Mouse (Mus musculus): ENCODE measurements at regions not wholly inside any gene's neighbourhood (a gene's known extent, or its start where the extent isn't known, plus 50 kb on each side); places are given as distances from the start of the nearest gene placed in this dataset.
A peak's percentile ranks its signal among the peaks of the same experiment; 100 is the strongest.
"Not testable (repeated sequence)": the region's sequence is repeated elsewhere in the genome, so short reads cannot be mapped to it uniquely, and the experiment has no call there.

GRCm38 (mm10) chr10:117566648-117567378 lies 62.5 kb upstream of the Cpm start:
- POLR2A ChIA-PET = no interaction called here
- in situ Hi-C loops (cut with MboI; ENCODE audit: low pct_unique_long_range_greater_than_20kb) = no loop called here
- CTCF ChIA-PET = no interaction called here
- ATAC-seq = no peak
- H3K27me3 ChIP-seq = no peaks in the 10 kb centered on the region
- DNase-seq (ENCODE audit: low read depth, low spot score) = no peak
- no peak for TF ChIP-seq CTCF (IDR thresholded peaks at IDR 0.05)

GRCm38 (mm10) chr10:117566204-117566603 lies 63.1 kb upstream of the Cpm start:
- ChIA-PET CTCF (interaction anchor here (0.8 to 2.0 kb wide), 2 partner anchors 11 to 13 kb away, joined by 3 to 4 read pairs; no protein-coding TSS in a partner anchor), POLR2A (no interaction called here)
- no peaks in the 10 kb centered on the region for H3K27me3 ChIP-seq
- peak; percentile 50 for TF ChIP-seq CTCF (IDR thresholded peaks at IDR 0.05)
- in situ Hi-C loops (cut with MboI; ENCODE audit: low pct_unique_long_range_greater_than_20kb) = no loop called here
- DNase-seq (ENCODE audit: low read depth, low spot score) (no peak), ATAC-seq (no peak)

- ATAC-seq (no peak), DNase-seq (ENCODE audit: low read depth, low spot score) (no peak)
- no peaks in the 10 kb centered on the region for H3K27me3 ChIP-seq
- in situ Hi-C loops (cut with MboI; ENCODE audit: low pct_unique_long_range_greater_than_20kb) = no loop called here
- POLR2A ChIA-PET = no interaction called here
- CTCF ChIA-PET = interaction anchor here (0.8 to 2.0 kb wide), 3 partner anchors 11 to 72 kb away, joined by 3 to 4 read pairs (median 3); no protein-coding TSS in a partner anchor
- no peak for TF ChIP-seq CTCF (IDR thresholded peaks at IDR 0.05)
These were observed 63.7 kb upstream of the Cpm start for GRCm38 (mm10) chr10:117565529-117566086.

- in situ Hi-C loops (cut with MboI; ENCODE audit: low pct_unique_long_range_greater_than_20kb) = no loop called here
- CTCF ChIA-PET = interaction anchor here (0.9 to 2.0 kb wide), 2 partner anchors 10 to 72 kb away, joined by 3 to 4 read pairs; no protein-coding TSS in a partner anchor
- POLR2A ChIA-PET = no interaction called here
- H3K27me3 ChIP-seq = no peaks in the 10 kb centered on the region
- TF ChIP-seq CTCF (IDR thresholded peaks at IDR 0.05) = no peak
- DNase-seq (ENCODE audit: low read depth, low spot score) = no peak
- ATAC-seq = no peak
These were observed 64.2 kb upstream of the Cpm start for GRCm38 (mm10) chr10:117565110-117565509.

GRCm38 (mm10) chr10:117564118-117565040 lies 64.9 kb upstream of the Cpm start:
- in situ Hi-C loops (cut with MboI; ENCODE audit: low pct_unique_long_range_greater_than_20kb) = no loop called here
- ATAC-seq (no peak), DNase-seq (ENCODE audit: low read depth, low spot score) (no peak)
- POLR2A ChIA-PET = interaction anchor here (0.6 kb wide), 1 partner anchor 11 kb away, joined by 3 read pairs; no protein-coding TSS in a partner anchor
- TF ChIP-seq CTCF (IDR thresholded peaks at IDR 0.05) = no peak
- no peaks in the 10 kb centered on the region for H3K27me3 ChIP-seq
- CTCF ChIA-PET = interaction anchor here (0.9 to 2.0 kb wide), 2 partner anchors 9 to 73 kb away, joined by 3 to 4 read pairs; no protein-coding TSS in a partner anchor

GRCm38 (mm10) chr10:117563429-117564117 lies 65.7 kb upstream of the Cpm start:
- no peaks in the 10 kb centered on the region for H3K27me3 ChIP-seq
- no peak for ATAC-seq
- no peak for DNase-seq (ENCODE audit: low read depth, low spot score)

GRCm38 (mm10) chr10:117562850-117563248 lies 66.5 kb upstream of the Cpm start:
- POLR2A ChIA-PET; in situ Hi-C loops (cut with MboI; ENCODE audit: low pct_unique_long_range_greater_than_20kb); DNase-seq (ENCODE audit: low read depth, low spot score); H3K27me3 ChIP-seq; ATAC-seq: not testable (repeated sequence)
- CTCF ChIA-PET = interaction anchor here (1.4 kb wide), 1 partner anchor 12 kb away, joined by 3 read pairs; no protein-coding TSS in a partner anchor

More at GRCm38 (mm10) chr10:117563429-117564117, 65.7 kb upstream of the Cpm start:
- ChIA-PET CTCF (no interaction called here), POLR2A (interaction anchor here (0.6 kb wide), 1 partner anchor 12 kb away, joined by 3 read pairs; no protein-coding TSS in a partner anchor)
- in situ Hi-C loops (cut with MboI; ENCODE audit: low pct_unique_long_range_greater_than_20kb) = no loop called here
- TF ChIP-seq CTCF (IDR thresholded peaks at IDR 0.05) = no peak

- no peaks in the 10 kb centered on the region for H3K27me3 ChIP-seq
- CTCF ChIA-PET = interaction anchor here (0.9 to 1.4 kb wide), 2 partner anchors 12 to 54 kb away, joined by 3 read pairs; no protein-coding TSS in a partner anchor
- in situ Hi-C loops (cut with MboI; ENCODE audit: low pct_unique_long_range_greater_than_20kb) = no loop called here
- ATAC-seq = no peak
- POLR2A ChIA-PET = no interaction called here
- TF ChIP-seq CTCF (IDR thresholded peaks at IDR 0.05) = no peak
- no peak for DNase-seq (ENCODE audit: low read depth, low spot score)
These were observed 67.1 kb upstream of the Cpm start for GRCm38 (mm10) chr10:117561909-117562849.

- ChIA-PET CTCF (interaction anchor here (0.9 to 1.4 kb wide), 2 partner anchors 13 to 54 kb away, joined by 3 read pairs; no protein-coding TSS in a partner anchor), POLR2A (no interaction called here)
- ATAC-seq (no peak), DNase-seq (ENCODE audit: low read depth, low spot score) (no peak)
- no peaks in the 10 kb centered on the region for H3K27me3 ChIP-seq
- no peak for TF ChIP-seq CTCF (IDR thresholded peaks at IDR 0.05)
- in situ Hi-C loops (cut with MboI; ENCODE audit: low pct_unique_long_range_greater_than_20kb) = no loop called here
These were observed 68.0 kb upstream of the Cpm start for GRCm38 (mm10) chr10:117561279-117561820.
